Mouse (Mus musculus): ENCODE measurements around the gene Gm10945. TPM values are rescaled to one million over a fixed set of nuclear protein-coding genes. Genes with fewer than 3 reads are reported as not detected.

Gene Gm10945
- polyA plus RNA-seq, 1 experiment from 2014 or later, result not detected

DNA sequence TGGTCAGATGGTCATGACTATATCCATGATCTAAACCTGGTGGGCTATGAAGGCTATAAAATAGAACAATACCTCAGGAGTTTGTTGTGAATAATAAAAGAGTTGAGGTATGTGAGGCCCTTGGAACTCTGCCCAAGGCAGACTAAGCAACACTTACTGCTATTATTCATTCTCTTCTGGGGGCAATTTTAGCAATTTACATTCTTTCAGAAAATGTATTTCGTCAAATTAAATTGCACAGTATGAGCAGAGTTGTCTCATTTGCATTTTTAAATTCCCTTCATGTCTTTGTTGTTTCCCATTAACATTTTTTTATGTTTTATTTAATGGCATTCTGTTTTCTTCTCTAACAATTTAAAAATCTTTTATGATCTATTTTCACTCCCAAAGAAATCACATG, 37.8 kb downstream of the Gm10945 start:
- Histone ChIP-seq H3K36me3 (ENCODE audit: control insufficient read depth, insufficient read depth) (no peaks in the 10 kb centered on the region), H3K9me3 (ENCODE audit: control insufficient read depth) (no peaks in the 10 kb centered on the region), H3K27ac (ENCODE audit: low read depth, low read length) (no peak overlapping the region), H3K4me1 (replicated peaks; ENCODE audit: control insufficient read depth, insufficient read depth, low read length) (no peaks in the 10 kb centered on the region), H3K4me2 (replicated peaks; ENCODE audit: low read depth) (no peak overlapping the region), H3K27me3 (replicated peaks; ENCODE audit: control insufficient read depth, insufficient read depth, low read length) (no peaks in the 10 kb centered on the region), H3K4me3 (ENCODE audit: low read depth, low read length) (no peak overlapping the region), H3K9ac (ENCODE audit: low read depth, low read length) (no peak overlapping the region)
- ATAC-seq, result no peak
- TF ChIP-seq CTCF (IDR thresholded peaks at IDR 0.05; ENCODE audit: low read depth), result no peak
- WGBS, result 65% methylated on average over 1 of the region's 1 CpGs

DNA sequence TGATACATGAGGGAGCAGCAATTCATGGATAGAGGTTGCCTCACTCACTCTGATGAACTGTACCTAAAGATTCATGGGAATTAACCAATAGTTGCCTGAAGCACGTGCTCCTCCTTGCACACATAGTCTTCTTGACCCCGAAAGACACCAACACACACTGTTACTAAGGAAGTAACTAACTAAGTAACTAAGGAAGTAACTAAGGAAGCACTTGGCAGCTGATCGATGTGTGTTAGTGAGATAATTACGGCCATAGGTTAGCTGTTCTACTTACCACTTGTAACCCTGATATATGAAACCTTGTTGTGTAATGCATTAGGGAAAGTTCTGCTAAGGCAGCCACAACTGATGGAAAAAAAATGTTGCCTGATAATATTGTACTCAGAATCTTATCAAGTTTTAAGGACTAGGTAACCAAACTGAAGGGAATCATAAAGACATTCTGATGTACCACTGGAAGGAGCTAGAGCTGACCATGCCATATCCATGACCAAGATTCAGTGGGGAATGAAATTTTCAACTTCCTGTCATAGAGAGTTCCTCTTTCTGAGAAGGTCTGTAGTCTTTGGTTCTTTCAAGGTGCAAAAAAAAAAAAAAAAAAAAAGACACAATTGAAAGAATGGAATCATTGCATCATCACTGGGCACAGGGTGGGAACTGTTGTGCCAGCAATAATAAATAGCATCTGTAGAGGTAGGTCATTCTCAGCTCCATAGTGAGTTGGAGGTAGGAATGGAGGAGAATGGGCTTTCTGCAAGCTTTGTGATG, 44.2 kb downstream of the Gm10945 start:
- Histone ChIP-seq H3K27ac (ENCODE audit: low read depth, low read length) (no peak overlapping the region), H3K4me1 (replicated peaks; ENCODE audit: control insufficient read depth, insufficient read depth, low read length) (no peaks in the 10 kb centered on the region), H3K4me3 (ENCODE audit: low read depth, low read length) (no peak overlapping the region), H3K27me3 (replicated peaks; ENCODE audit: control insufficient read depth, insufficient read depth, low read length) (no peaks in the 10 kb centered on the region), H3K4me2 (replicated peaks; ENCODE audit: low read depth) (no peak overlapping the region), H3K36me3 (ENCODE audit: control insufficient read depth, insufficient read depth) (no peaks in the 10 kb centered on the region), H3K9ac (ENCODE audit: low read depth, low read length) (no peak overlapping the region), H3K9me3 (ENCODE audit: control insufficient read depth) (no peaks in the 10 kb centered on the region)
- TF ChIP-seq CTCF (IDR thresholded peaks at IDR 0.05; ENCODE audit: low read depth), result no peak
- WGBS, result 71% methylated on average over 4 of the region's 4 CpGs
- ATAC-seq, result no peak

GRCm38 (mm10) chr10:6705226-6705885, 56.2 kb downstream of the Gm10945 start:
- no peak overlapping the region for H3K4me2 ChIP-seq (replicated peaks; ENCODE audit: low read depth)
- H3K9me3 ChIP-seq (ENCODE audit: control insufficient read depth), result no peaks in the 10 kb centered on the region
- no peaks in the 10 kb centered on the region for H3K36me3 ChIP-seq (ENCODE audit: control insufficient read depth, insufficient read depth)
- no peak overlapping the region for H3K27ac ChIP-seq (ENCODE audit: low read depth, low read length)
- no peak overlapping the region for H3K4me3 ChIP-seq (ENCODE audit: low read depth, low read length)
- ATAC-seq, result no peak
- whole genome bisulfite sequencing, result 83% methylated on average over 1 of the region's 1 CpGs
- H3K4me1 ChIP-seq (replicated peaks; ENCODE audit: control insufficient read depth, insufficient read depth, low read length), result no peaks in the 10 kb centered on the region
- no peak for TF ChIP-seq CTCF (IDR thresholded peaks at IDR 0.05; ENCODE audit: low read depth)
- no peak overlapping the region for H3K9ac ChIP-seq (ENCODE audit: low read depth, low read length)
- no peaks in the 10 kb centered on the region for H3K27me3 ChIP-seq (replicated peaks; ENCODE audit: control insufficient read depth, insufficient read depth, low read length)

- Histone ChIP-seq H3K4me1 (replicated peaks; ENCODE audit: control insufficient read depth, insufficient read depth, low read length) (no peaks in the 10 kb centered on the region), H3K27me3 (replicated peaks; ENCODE audit: control insufficient read depth, insufficient read depth, low read length) (no peaks in the 10 kb centered on the region), H3K27ac (ENCODE audit: low read depth, low read length) (no peak overlapping the region), H3K36me3 (ENCODE audit: control insufficient read depth, insufficient read depth) (no peaks in the 10 kb centered on the region), H3K4me2 (replicated peaks; ENCODE audit: low read depth) (no peak overlapping the region), H3K9ac (ENCODE audit: low read depth, low read length) (no peak overlapping the region), H3K4me3 (ENCODE audit: low read depth, low read length) (no peak overlapping the region), H3K9me3 (ENCODE audit: control insufficient read depth) (no peaks in the 10 kb centered on the region)
- TF ChIP-seq CTCF (IDR thresholded peaks at IDR 0.05; ENCODE audit: low read depth), result peak; percentile 72
- ATAC-seq, result no peak
- WGBS, result 52% methylated on average over 13 of the region's 13 CpGs
These were observed 67.2 kb downstream of the Gm10945 start for GRCm38 (mm10) chr10:6694218-6694850.

Other genes starting within 250 kb of the Gm10945 start
- 0.16 and 0.29 TPM in 2 replicates for gene Oprm1, start 3.3 kb downstream of the Gm10945 start, polyA plus RNA-seq (2015; fragmentation: Nextera tagmentation; extraction: Ambion mirVana)

All from intestine, postnatal 0 days (tissue).